Mouse (Mus musculus) neural tube, embryonic 11.5 days (tissue): Measurements from ENCODE around the gene Pou2f2. TPM values are rescaled to one million over a fixed set of nuclear protein-coding genes. Genes with fewer than 3 reads are reported as not detected.

Experiments
- ATAC-seq: fragments of 200-750 bp; cut with Nextera tagmentation; 2 replicates; pipeline ENCODE4 v1.8.0; 2017; ENCODE audit warnings: moderate number of reproducible peaks, mild to moderate bottlenecking, moderate TSS enrichment, moderate library complexity; ENCODE audit not compliant: insufficient read depth, low FRiP score, low TSS enrichment
- DNase-seq: peaks from one replicate; pipeline ENCODE4 v3.0.0-alpha.2; 2015; ENCODE audit warnings: low spot score
- H3K27ac ChIP-seq: fragments of 300-500 bp; sonication (generic); 2 replicates; pipeline ENCODE4 v1.5.1; 2014; ENCODE audit warnings: low read depth, mild to moderate bottlenecking, low read length
- H3K27me3 ChIP-seq: fragments of 300-500 bp; sonication (generic); 2 replicates; pipeline ENCODE4 v1.6.1; 2014; ENCODE audit warnings: mild to moderate bottlenecking, low read length, mixed read lengths; ENCODE audit not compliant: control insufficient read depth, insufficient read depth
- H3K36me3 ChIP-seq: fragments of 300-500 bp; sonication (generic); 2 replicates; pipeline ENCODE4 v1.6.1; 2014; ENCODE audit warnings: mild to moderate bottlenecking, low read length, moderate library complexity, mixed read lengths; ENCODE audit not compliant: control insufficient read depth, insufficient read depth
- H3K4me1 ChIP-seq: fragments of 300-500 bp; sonication (generic); 2 replicates; pipeline ENCODE4 v1.6.1; 2014; ENCODE audit warnings: low read length, mixed read lengths; ENCODE audit not compliant: control insufficient read depth, insufficient read depth
- H3K4me2 ChIP-seq: fragments of 300-500 bp; sonication (generic); 2 replicates; pipeline ENCODE4 v1.6.1; 2014; ENCODE audit warnings: low read depth, mild to moderate bottlenecking, moderate library complexity
- H3K4me3 ChIP-seq: fragments of 300-500 bp; sonication (generic); 2 replicates; pipeline ENCODE4 v1.5.1; 2014; ENCODE audit warnings: low read depth, low read length
- H3K9ac ChIP-seq: fragments of 300-500 bp; sonication (generic); 2 replicates; pipeline ENCODE4 v1.6.1; 2014; ENCODE audit warnings: mild to moderate bottlenecking, low read length
- H3K9me3 ChIP-seq: fragments of 300-500 bp; sonication (generic); 2 replicates; pipeline ENCODE4 v1.6.1; 2016; ENCODE audit warnings: low read length; ENCODE audit not compliant: control insufficient read depth
- WGBS: fragments of 180-500 bp; shearing (Covaris S2); extraction: QIAGEN DNeasy Blood & Tissue Kit; methylation state at CpG from one replicate; pipeline ENCODE4 v1.1.7; 2014; 5-methylcytosine and 5-hydroxymethylcytosine counted together
- polyA plus RNA-seq: library from polyadenylated mRNA; unstranded; fragments of >200 nt; fragmentation: Nextera tagmentation; extraction: Ambion mirVana; gene quantifications from 2 replicates; pipeline ENCODE4 v1.2.1, GENCODE M21; 2014

Pou2f2 gene
- polyA plus RNA-seq, 1 experiment from 2014 or later = 40.9 TPM

GRCm38 (mm10) chr7:25127971-25128370, 51.6 kb downstream of the Pou2f2 start:
- Histone ChIP-seq H3K36me3 (no peaks in the 10 kb centered on the region), H3K4me1 (peaks cover 3% of the 10 kb centered on the region; the same call in 1 of the 2 replicates), H3K27ac (no peak overlapping the region), H3K4me2 (no peak overlapping the region), H3K9me3 (no peaks in the 10 kb centered on the region), H3K27me3 (peaks cover 11% of the 10 kb centered on the region; the same call in 1 of the 2 replicates), H3K9ac (no peak overlapping the region), H3K4me3 (no peak overlapping the region)
- DNase-seq = no peak
- no peak for ATAC-seq
- 76% methylated on average over 9 of the region's 9 CpGs for WGBS

DNA sequence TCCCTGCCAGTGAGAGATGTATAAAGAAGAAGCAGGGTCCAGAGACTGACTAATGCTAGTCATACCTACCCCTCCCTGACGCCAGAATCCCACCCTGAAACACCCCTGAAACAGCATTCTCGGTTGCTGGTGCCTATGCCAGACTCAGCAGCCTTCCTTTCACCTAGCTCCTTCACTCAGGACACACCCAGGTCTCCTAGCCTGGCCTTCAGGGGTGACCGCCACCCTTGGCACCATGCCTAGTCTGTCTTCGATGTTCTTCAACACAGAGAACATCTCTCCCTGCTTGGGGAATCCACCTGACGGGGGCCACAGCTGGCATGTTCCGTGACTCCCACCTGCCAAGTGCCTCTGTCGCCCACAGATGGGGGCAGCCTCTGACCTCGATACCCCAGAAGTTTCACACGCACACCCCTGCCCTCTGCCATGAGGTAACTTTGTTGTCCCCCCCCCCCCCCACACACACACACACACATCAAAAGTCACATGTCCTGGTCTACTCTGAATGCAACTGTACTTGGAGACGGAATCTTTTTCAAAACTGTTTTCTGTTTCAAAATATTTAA, 53.7 kb downstream of the Pou2f2 start:
- no peaks in the 10 kb centered on the region for H3K27me3 ChIP-seq
- no peak overlapping the region for H3K27ac ChIP-seq
- no peak overlapping the region for H3K4me3 ChIP-seq
- 85% methylated on average over 10 of the region's 10 CpGs for WGBS
- no peaks in the 10 kb centered on the region for H3K36me3 ChIP-seq
- no peaks in the 10 kb centered on the region for H3K4me1 ChIP-seq
- no peaks in the 10 kb centered on the region for H3K9me3 ChIP-seq
- no peak overlapping the region for H3K9ac ChIP-seq
- no peak overlapping the region for H3K4me2 ChIP-seq
- DNase-seq (no peak), ATAC-seq (no peak)

GRCm38 (mm10) chr7:25121240-25121786, 58.2 kb downstream of the Pou2f2 start:
- no peaks in the 10 kb centered on the region for H3K27me3 ChIP-seq
- WGBS = 63% methylated on average over 13 of the region's 13 CpGs
- no peaks in the 10 kb centered on the region for H3K36me3 ChIP-seq
- H3K4me1 ChIP-seq = no peaks in the 10 kb centered on the region
- DNase-seq (no peak), ATAC-seq (no peak)
- H3K4me2 ChIP-seq = no peak overlapping the region
- no peak overlapping the region for H3K27ac ChIP-seq
- H3K9ac ChIP-seq = no peak overlapping the region
- no peak overlapping the region for H3K4me3 ChIP-seq
- no peaks in the 10 kb centered on the region for H3K9me3 ChIP-seq

DNA sequence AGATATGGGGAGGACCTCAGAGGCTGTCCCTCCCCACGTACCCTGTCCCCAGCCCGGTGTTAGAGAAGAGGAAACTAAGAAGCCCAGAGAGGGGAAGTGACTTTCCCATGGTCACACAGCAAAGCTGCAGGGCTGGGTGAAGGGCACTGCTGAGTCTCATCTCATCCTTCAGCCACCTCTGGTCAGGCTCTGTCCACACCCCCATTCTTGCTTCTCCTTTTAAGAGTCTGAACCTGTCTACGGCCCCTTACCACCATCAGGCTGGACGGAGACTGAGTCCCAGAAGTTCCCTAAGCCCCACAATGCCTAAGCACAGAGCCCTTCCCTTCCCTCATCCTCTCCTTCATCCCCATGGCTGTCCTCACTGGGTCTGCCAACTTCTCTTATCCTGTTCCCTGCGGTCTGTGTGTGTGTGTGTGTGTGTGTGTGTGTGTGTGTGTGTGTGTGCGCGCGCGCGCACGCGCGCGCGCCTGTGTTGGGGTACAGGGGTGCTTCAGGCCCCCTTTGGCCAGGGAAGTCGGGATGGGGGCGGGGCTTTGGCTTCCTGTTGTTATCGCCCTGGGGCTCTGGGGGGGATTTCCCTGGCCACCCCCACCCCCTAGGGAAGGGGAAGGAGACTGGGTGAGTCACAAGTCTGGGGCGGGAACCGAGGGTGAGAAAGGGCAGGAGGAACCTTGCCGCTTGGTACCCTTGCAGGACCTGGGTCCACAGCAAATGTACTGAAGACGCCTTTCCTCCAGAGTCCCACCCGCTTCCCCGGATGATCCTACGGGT, 59.3 kb downstream of the Pou2f2 start:
- no peaks in the 10 kb centered on the region for H3K27me3 ChIP-seq
- 61% methylated on average over 15 of the region's 25 CpGs for WGBS
- H3K4me3 ChIP-seq = no peak overlapping the region
- 0 out of 2 replicates have a peak, but pooled peaks cover 2% of the 10 kb centered on the region for H3K36me3 ChIP-seq
- H3K27ac ChIP-seq = no peak overlapping the region
- DNase-seq = no peak
- H3K4me2 ChIP-seq = no peak overlapping the region
- no peaks in the 10 kb centered on the region for H3K4me1 ChIP-seq
- no peak for ATAC-seq
- no peak overlapping the region; the same call in 1 of the 2 replicates for H3K9ac ChIP-seq
- H3K9me3 ChIP-seq = no peaks in the 10 kb centered on the region

- H3K27me3 ChIP-seq = no peaks in the 10 kb centered on the region
- DNase-seq = no peak
- H3K9ac ChIP-seq = no peak overlapping the region
- no peak overlapping the region for H3K4me3 ChIP-seq
- no peaks in the 10 kb centered on the region; the same call in 1 of the 2 replicates for H3K9me3 ChIP-seq
- ATAC-seq = no peak
- H3K27ac ChIP-seq = no peak overlapping the region
- no peaks in the 10 kb centered on the region for H3K4me1 ChIP-seq
- 0 out of 2 replicates have a peak, but pooled peaks cover 2% of the 10 kb centered on the region for H3K36me3 ChIP-seq
- H3K4me2 ChIP-seq = no peak overlapping the region
- WGBS = 83% methylated on average over 16 of the region's 16 CpGs
Observed at GRCm38 (mm10) chr7:25112956-25113603, 66.4 kb downstream of the Pou2f2 start.

GRCm38 (mm10) chr7:25112178-25112955, 67.2 kb downstream of the Pou2f2 start:
- H3K4me2 ChIP-seq = no peak overlapping the region
- 0 out of 2 replicates have a peak, but pooled peaks cover 2% of the 10 kb centered on the region for H3K36me3 ChIP-seq
- 88% methylated on average over 17 of the region's 17 CpGs for WGBS
- H3K4me1 ChIP-seq = no peaks in the 10 kb centered on the region
- H3K9ac ChIP-seq = no peak overlapping the region
- DNase-seq (no peak), ATAC-seq (no peak)
- no peaks in the 10 kb centered on the region for H3K27me3 ChIP-seq
- no peaks in the 10 kb centered on the region; the same call in 1 of the 2 replicates for H3K9me3 ChIP-seq
- no peak overlapping the region for H3K27ac ChIP-seq
- H3K4me3 ChIP-seq = no peak overlapping the region

DNA sequence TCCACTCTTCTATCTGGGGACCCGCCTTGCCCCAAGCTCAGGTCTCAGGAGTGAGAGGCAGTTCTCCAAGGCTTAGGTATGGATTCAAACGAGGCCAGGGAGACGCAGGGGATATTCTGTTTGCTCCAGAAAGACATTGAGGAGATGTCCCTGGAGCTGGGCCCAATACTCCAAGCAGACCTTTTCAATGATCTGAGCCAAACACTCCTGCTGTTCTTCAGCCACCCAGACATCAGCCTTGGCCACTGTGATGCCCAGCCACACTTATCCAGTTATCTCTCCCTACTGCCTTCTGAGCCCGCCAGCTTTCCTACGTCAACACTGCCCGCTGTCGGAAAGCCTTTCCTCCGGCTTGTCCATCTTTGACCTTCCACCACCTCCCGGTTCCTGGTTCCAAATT, 69.2 kb downstream of the Pou2f2 start:
- ATAC-seq (no peak), DNase-seq (no peak)
- Histone ChIP-seq H3K9me3 (no peaks in the 10 kb centered on the region; the same call in 1 of the 2 replicates), H3K4me1 (0 out of 2 replicates have a peak, but pooled peaks cover 5% of the 10 kb centered on the region), H3K27me3 (no peaks in the 10 kb centered on the region), H3K4me2 (no peak overlapping the region), H3K4me3 (no peak overlapping the region), H3K27ac (no peak overlapping the region), H3K36me3 (0 out of 2 replicates have a peak, but pooled peaks cover under 1% of the 10 kb centered on the region), H3K9ac (no peak overlapping the region)
- 94% methylated on average over 9 of the region's 9 CpGs for WGBS

DNA sequence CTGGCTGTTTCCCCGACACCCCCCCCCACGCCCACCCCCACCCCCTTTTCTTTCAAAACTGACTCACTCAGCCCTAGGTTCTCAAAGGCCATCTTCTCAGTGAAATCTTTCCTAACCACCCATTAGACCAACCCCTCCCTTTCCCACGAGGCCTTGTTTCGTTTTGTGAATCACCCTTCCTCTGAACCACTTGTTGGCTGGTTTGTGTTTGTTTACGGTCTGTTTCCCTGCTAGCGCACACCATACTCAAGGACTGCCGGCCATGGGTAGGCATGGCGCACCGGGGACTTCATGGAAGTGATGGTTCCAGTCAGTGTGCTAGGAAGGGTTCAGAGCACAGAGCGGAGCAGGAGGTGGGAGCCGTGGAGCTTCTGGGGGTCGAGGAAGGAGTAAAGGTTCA, 70.2 kb downstream of the Pou2f2 start:
- H3K36me3 ChIP-seq = no peaks in the 10 kb centered on the region
- no peak overlapping the region for H3K4me3 ChIP-seq
- ATAC-seq (no peak), DNase-seq (no peak)
- no peak overlapping the region for H3K4me2 ChIP-seq
- no peaks in the 10 kb centered on the region for H3K27me3 ChIP-seq
- no peak overlapping the region for H3K9ac ChIP-seq
- 0 out of 2 replicates have a peak, but pooled peaks cover 5% of the 10 kb centered on the region for H3K4me1 ChIP-seq
- WGBS = 84% methylated on average over 12 of the region's 12 CpGs
- no peak overlapping the region for H3K27ac ChIP-seq
- H3K9me3 ChIP-seq = no peaks in the 10 kb centered on the region; the same call in 1 of the 2 replicates
